Mouse (Mus musculus): Measurements from ENCODE around the gene Gm11146. TPM values are rescaled to one million over a fixed set of nuclear protein-coding genes. Genes with fewer than 3 reads are reported as not detected.
A peak's percentile ranks its signal among the peaks of the same experiment; 100 is the strongest.

Gene Gm11146
- polyA plus RNA-seq, 1 experiment from 2014 or later = not detected

DNA sequence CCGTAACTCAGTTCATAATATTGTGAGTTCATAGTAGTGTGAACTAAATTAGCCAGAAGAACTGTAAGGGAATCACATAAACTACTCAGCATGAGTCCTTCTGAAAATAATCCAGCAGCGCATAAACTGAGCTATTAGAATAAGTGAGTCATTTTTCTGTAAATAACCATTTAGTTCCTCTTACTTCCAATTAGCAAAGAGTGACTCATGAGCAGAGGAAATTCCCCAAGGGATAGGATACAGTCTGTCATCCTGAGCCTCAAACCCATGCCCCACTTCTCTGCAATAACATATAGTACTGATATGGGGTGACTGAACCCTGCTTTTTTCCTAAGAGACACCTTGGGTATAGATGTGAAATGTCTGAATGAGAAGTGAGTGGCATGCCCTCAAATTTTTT lies 687 bp upstream of the Gm11146 start:
- Histone ChIP-seq H3K9ac (no peak overlapping the region), H3K9me3 (no peaks in the 10 kb centered on the region), H3K27me3 (no peaks in the 10 kb centered on the region), H3K27ac (no peak overlapping the region; the same call in 1 of the 2 replicates), H3K4me1 (replicated peaks) (peaks cover 9% of the 10 kb centered on the region), H3K4me3 (no peak overlapping the region), H3K36me3 (peaks cover 9% of the 10 kb centered on the region; the same call in 1 of the 2 replicates), H3K4me2 (no peak overlapping the region)
- ATAC-seq (ENCODE audit: low FRiP score) = 0 out of 2 replicates have a peak, but pooled peaks have one; percentile 43
- WGBS = 65% methylated on average over 2 of the region's 2 CpGs

- H3K4me3 ChIP-seq = 0 out of 2 replicates have a peak overlapping the region, but pooled peaks have one; percentile 11
Measured at GRCm38 (mm10) chr16:77598787-77599186, 3.1 kb downstream of the Gm11146 start.

GRCm38 (mm10) chr16:77596556-77596955 lies 5.3 kb downstream of the Gm11146 start:
- Histone ChIP-seq H3K9ac (peak overlapping the region; percentile 77), H3K9me3 (no peaks in the 10 kb centered on the region), H3K27me3 (no peaks in the 10 kb centered on the region), H3K4me3 (peak overlapping the region; percentile 40), H3K4me1 (replicated peaks) (peaks cover 19% of the 10 kb centered on the region), H3K4me2 (peak overlapping the region; percentile 51), H3K36me3 (peaks cover 9% of the 10 kb centered on the region; the same call in 1 of the 2 replicates), H3K27ac (peak overlapping the region; percentile 88)
- WGBS = 52% methylated on average over 5 of the region's 5 CpGs
- no peak for ATAC-seq (ENCODE audit: low FRiP score)

More at GRCm38 (mm10) chr16:77598787-77599186, 3.1 kb downstream of the Gm11146 start:
- Histone ChIP-seq H3K36me3 (peaks cover 9% of the 10 kb centered on the region; the same call in 1 of the 2 replicates), H3K9me3 (no peaks in the 10 kb centered on the region), H3K27me3 (no peaks in the 10 kb centered on the region), H3K4me1 (replicated peaks) (peaks cover 14% of the 10 kb centered on the region), H3K4me2 (peak overlapping the region; percentile 42), H3K9ac (no peak overlapping the region), H3K27ac (peak overlapping the region; percentile 60)
- no peak for ATAC-seq (ENCODE audit: low FRiP score)
- WGBS = 79% methylated on average over 8 of the region's 8 CpGs

DNA sequence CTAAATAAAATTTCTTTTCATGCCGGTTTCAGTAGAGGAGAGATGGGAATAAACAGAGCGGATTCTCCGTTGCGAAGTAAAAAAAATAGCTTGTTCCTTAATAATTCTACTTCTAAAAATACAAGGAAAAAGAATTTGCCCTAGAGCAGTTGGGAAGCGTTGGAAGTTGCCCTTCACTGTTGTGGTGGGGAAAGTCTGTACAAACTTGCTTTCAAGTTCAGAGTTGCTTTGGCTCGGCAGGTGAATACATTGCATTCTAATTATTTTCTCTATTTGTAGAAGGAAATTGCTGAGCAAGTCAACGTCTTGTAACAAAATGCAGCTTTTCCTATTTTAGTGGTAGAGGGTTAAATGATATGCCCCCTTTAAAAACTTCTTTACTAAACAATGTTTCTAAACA lies 6.2 kb downstream of the Gm11146 start:
- Histone ChIP-seq H3K4me1 (replicated peaks) (peaks cover 19% of the 10 kb centered on the region), H3K9ac (peak overlapping the region; percentile 66), H3K4me3 (peak overlapping the region; percentile 39), H3K27ac (peak overlapping the region; percentile 94), H3K36me3 (peaks cover 9% of the 10 kb centered on the region; the same call in 1 of the 2 replicates), H3K27me3 (no peaks in the 10 kb centered on the region), H3K9me3 (no peaks in the 10 kb centered on the region), H3K4me2 (peak overlapping the region; percentile 50)
- ATAC-seq (ENCODE audit: low FRiP score) = no peak
- 73% methylated on average over 7 of the region's 7 CpGs for WGBS

DNA sequence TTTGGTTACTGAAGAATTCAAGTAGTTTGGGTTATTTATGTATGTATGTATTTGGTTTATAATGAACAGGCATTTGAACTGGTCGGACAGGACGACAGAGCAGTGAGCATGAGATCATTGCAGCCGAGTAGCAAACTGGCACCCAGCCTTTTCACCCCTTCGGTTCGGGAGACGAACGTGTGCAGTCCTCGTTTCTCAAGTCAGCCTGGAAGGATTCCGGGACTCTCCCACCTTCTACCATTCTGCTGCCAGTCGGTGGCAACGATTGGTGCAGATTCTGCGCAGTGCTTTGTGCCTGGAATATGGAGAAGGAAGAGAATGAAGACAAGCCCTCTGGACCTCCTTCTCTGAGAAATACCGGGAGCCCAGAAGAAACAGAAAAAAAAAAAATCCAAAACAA lies 7.3 kb downstream of the Gm11146 start:
- Histone ChIP-seq H3K9me3 (no peaks in the 10 kb centered on the region), H3K27me3 (no peaks in the 10 kb centered on the region), H3K4me3 (peak overlapping the region; percentile 39), H3K27ac (peak overlapping the region; percentile 94), H3K9ac (peak overlapping the region; percentile 70), H3K4me2 (peak overlapping the region; percentile 50), H3K36me3 (peaks cover 7% of the 10 kb centered on the region; the same call in 1 of the 2 replicates), H3K4me1 (replicated peaks) (peaks cover 19% of the 10 kb centered on the region)
- WGBS = 48% methylated on average over 13 of the region's 13 CpGs
- ATAC-seq (ENCODE audit: low FRiP score) = peak; percentile 74

- H3K4me1 ChIP-seq (replicated peaks) = peaks cover 19% of the 10 kb centered on the region
- no peaks in the 10 kb centered on the region for H3K27me3 ChIP-seq
- peak; percentile 93 for ATAC-seq (ENCODE audit: low FRiP score)
- H3K4me3 ChIP-seq = peak overlapping the region; percentile 39
- 22% methylated on average over 12 of the region's 12 CpGs for WGBS
- H3K9me3 ChIP-seq = no peaks in the 10 kb centered on the region
- H3K36me3 ChIP-seq = peaks cover 3% of the 10 kb centered on the region; the same call in 1 of the 2 replicates
- peak overlapping the region; percentile 67 for H3K9ac ChIP-seq
- peak overlapping the region; percentile 94 for H3K27ac ChIP-seq
- H3K4me2 ChIP-seq = peak overlapping the region; percentile 50
Measured at GRCm38 (mm10) chr16:77593828-77594421, 8.0 kb downstream of the Gm11146 start.

DNA sequence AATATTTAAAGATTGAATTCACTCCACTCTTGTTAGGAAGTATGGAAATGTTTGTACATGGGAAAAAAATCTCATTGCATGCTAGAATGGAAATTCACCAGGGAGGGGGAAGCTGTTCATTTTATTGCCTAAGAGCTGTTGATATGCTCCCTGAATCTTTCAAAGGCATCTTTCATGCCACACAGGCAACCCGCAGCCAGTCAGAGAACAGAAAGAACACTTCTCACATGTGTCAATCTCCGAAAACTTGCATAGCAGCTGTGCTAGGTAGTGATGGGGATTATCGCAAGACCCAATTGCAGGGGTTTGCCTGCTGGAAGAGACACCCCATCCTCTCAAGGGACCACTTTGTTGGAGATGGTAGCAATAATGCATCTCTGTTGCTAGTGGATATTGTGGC lies 8.9 kb downstream of the Gm11146 start:
- peak overlapping the region; percentile 50 for H3K4me2 ChIP-seq
- H3K36me3 ChIP-seq = no peaks in the 10 kb centered on the region
- H3K27ac ChIP-seq = peak overlapping the region; percentile 94
- 40% methylated on average over 3 of the region's 3 CpGs for WGBS
- no peak overlapping the region for H3K4me3 ChIP-seq
- H3K9ac ChIP-seq = no peak overlapping the region
- H3K9me3 ChIP-seq = no peaks in the 10 kb centered on the region
- H3K27me3 ChIP-seq = no peaks in the 10 kb centered on the region
- no peak for ATAC-seq (ENCODE audit: low FRiP score)
- H3K4me1 ChIP-seq (replicated peaks) = peaks cover 19% of the 10 kb centered on the region

GRCm38 (mm10) chr16:77573036-77573435 lies 28.9 kb downstream of the Gm11146 start:
- no peak overlapping the region for H3K4me2 ChIP-seq
- H3K9ac ChIP-seq = no peak overlapping the region
- H3K4me1 ChIP-seq (replicated peaks) = peaks cover 11% of the 10 kb centered on the region
- no peaks in the 10 kb centered on the region for H3K27me3 ChIP-seq
- no peaks in the 10 kb centered on the region for H3K9me3 ChIP-seq
- H3K36me3 ChIP-seq = no peaks in the 10 kb centered on the region
- no peak overlapping the region for H3K4me3 ChIP-seq
- 47% methylated on average over 5 of the region's 5 CpGs for WGBS
- H3K27ac ChIP-seq = peak overlapping the region; percentile 75
- no peak for ATAC-seq (ENCODE audit: low FRiP score)

- H3K4me3 ChIP-seq = no peak overlapping the region
- no peak for ATAC-seq (ENCODE audit: low FRiP score)
- H3K4me1 ChIP-seq (replicated peaks) = peaks cover 11% of the 10 kb centered on the region
- peak overlapping the region; percentile 30; the same call in 1 of the 2 replicates for H3K27ac ChIP-seq
- WGBS = 83% methylated on average over 8 of the region's 8 CpGs
- H3K9me3 ChIP-seq = no peaks in the 10 kb centered on the region
- H3K4me2 ChIP-seq = no peak overlapping the region
- no peaks in the 10 kb centered on the region for H3K36me3 ChIP-seq
- no peaks in the 10 kb centered on the region for H3K27me3 ChIP-seq
- no peak overlapping the region for H3K9ac ChIP-seq
Measured at GRCm38 (mm10) chr16:77569457-77569856, 32.4 kb downstream of the Gm11146 start.

DNA sequence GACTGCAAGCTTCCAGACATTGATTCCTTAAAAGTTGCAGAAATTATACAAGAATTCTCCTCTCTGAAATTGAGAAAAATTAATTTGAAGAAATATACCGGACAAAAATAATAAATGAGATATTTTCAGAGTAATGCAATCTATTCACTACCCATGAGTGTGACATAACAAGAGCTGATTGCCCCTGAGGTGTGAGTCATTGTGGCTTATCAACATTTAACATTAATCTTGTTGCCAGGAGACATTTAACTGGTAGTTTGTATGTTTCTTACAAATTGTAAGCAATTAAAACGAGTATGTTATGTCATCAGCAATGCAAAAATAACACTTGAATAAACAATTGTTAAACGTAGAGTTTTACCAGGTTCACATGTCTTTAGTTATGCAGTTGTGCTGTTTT lies 33.5 kb downstream of the Gm11146 start:
- no peaks in the 10 kb centered on the region for H3K36me3 ChIP-seq
- H3K27me3 ChIP-seq = no peaks in the 10 kb centered on the region
- no peak overlapping the region for H3K4me3 ChIP-seq
- no peak for ATAC-seq (ENCODE audit: low FRiP score)
- H3K9me3 ChIP-seq = no peaks in the 10 kb centered on the region
- peaks cover 8% of the 10 kb centered on the region for H3K4me1 ChIP-seq (replicated peaks)
- WGBS = 84% methylated on average over 3 of the region's 3 CpGs
- H3K4me2 ChIP-seq = no peak overlapping the region
- no peak overlapping the region for H3K9ac ChIP-seq
- no peak overlapping the region for H3K27ac ChIP-seq

GRCm38 (mm10) chr16:77562852-77563251 lies 39.0 kb downstream of the Gm11146 start:
- H3K4me3 ChIP-seq = no peak overlapping the region
- H3K4me1 ChIP-seq (replicated peaks) = no peaks in the 10 kb centered on the region
- no peak overlapping the region for H3K9ac ChIP-seq
- no peak for ATAC-seq (ENCODE audit: low FRiP score)
- no peak overlapping the region for H3K4me2 ChIP-seq
- no peaks in the 10 kb centered on the region for H3K36me3 ChIP-seq
- no peaks in the 10 kb centered on the region for H3K27me3 ChIP-seq
- WGBS = 92% methylated on average over 3 of the region's 3 CpGs
- H3K27ac ChIP-seq = no peak overlapping the region
- H3K9me3 ChIP-seq = no peaks in the 10 kb centered on the region

- Histone ChIP-seq H3K27me3 (no peaks in the 10 kb centered on the region), H3K4me2 (no peak overlapping the region), H3K9ac (no peak overlapping the region), H3K27ac (0 out of 2 replicates have a peak overlapping the region, but pooled peaks have one; percentile 8), H3K9me3 (no peaks in the 10 kb centered on the region), H3K4me1 (replicated peaks) (no peaks in the 10 kb centered on the region), H3K4me3 (no peak overlapping the region), H3K36me3 (0 out of 2 replicates have a peak, but pooled peaks cover 2% of the 10 kb centered on the region)
- 93% methylated on average over 10 of the region's 10 CpGs for WGBS
- no peak for ATAC-seq (ENCODE audit: low FRiP score)
Measured at GRCm38 (mm10) chr16:77556446-77557105, 45.3 kb downstream of the Gm11146 start.
